Mouse (Mus musculus) megakaryocyte-erythroid progenitor cell, adult 5-6 weeks (primary cell): ENCODE data around the gene Wbp2. TPM values are rescaled to one million over a fixed set of nuclear protein-coding genes. Genes with fewer than 3 reads are reported as not detected.
A peak's percentile ranks its signal among the peaks of the same experiment; 100 is the strongest.

ENCODE experiments used
- ATAC-seq: replicated peaks from 2 replicates; pipeline ENCODE4 v1.8.0; 2016; ENCODE audit warnings: mild to moderate bottlenecking, inconsistent platforms; ENCODE audit not compliant: severe bottlenecking, poor library complexity, low FRiP score, low TSS enrichment
- total RNA-seq, 2 experiments: library from RNA; stranded (forward) in 1 of 2; stranded (reverse) in 1 of 2; fragments of 200-1000, 215-1000 nt in 1 of 2; fragments of >200 nt in 1 of 2; fragmentation: Nextera tagmentation in 1 of 2; gene quantifications; 2 replicates each; pipeline ENCODE4 v1.2.3; 2014 to 2017

Wbp2 gene
- total RNA-seq, 2 experiments from 2014 or later = 23.9 to 94.8 TPM

DNA sequence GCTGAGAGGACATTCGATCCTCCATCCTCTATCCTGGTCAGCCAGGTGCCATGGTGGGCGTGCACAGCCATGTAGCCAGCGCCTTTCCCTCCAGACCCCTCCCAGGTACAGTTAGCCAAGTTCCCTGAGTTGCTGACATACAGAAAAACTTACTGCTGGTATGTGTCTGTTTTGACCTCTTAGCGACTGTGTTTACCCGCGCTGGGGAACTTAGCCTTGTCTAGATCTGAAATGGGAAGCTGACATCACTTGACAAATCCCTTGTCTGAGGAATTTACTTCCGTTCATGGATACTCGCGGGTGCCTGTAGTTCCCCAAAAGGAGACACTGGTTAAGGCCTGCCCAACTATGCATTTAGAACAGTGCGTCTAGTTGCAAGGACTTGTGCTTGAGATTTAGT, 23.7 kb upstream of the Wbp2 start:
- ATAC-seq = no peak

DNA sequence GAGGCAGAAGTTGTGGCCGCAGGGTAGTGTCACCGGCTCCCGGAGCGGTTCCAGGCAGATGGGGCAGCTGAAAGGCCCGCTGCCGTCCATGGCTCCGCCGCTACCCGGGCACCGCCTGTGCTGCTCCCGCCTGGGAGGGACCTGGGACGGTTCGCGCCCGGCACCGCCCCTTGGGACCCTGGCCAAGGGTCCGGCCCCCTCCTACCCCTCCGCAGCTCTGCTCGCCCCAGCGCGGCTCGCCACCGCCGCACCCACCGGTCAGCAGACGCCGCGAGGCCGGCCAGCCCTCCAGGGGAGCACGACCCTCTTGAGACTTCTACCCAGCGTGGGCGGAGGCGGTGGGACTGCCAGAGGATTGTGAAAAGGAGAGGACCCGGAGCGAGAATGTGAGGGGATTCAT, 23.3 kb upstream of the Wbp2 start:
- ATAC-seq = no peak

DNA sequence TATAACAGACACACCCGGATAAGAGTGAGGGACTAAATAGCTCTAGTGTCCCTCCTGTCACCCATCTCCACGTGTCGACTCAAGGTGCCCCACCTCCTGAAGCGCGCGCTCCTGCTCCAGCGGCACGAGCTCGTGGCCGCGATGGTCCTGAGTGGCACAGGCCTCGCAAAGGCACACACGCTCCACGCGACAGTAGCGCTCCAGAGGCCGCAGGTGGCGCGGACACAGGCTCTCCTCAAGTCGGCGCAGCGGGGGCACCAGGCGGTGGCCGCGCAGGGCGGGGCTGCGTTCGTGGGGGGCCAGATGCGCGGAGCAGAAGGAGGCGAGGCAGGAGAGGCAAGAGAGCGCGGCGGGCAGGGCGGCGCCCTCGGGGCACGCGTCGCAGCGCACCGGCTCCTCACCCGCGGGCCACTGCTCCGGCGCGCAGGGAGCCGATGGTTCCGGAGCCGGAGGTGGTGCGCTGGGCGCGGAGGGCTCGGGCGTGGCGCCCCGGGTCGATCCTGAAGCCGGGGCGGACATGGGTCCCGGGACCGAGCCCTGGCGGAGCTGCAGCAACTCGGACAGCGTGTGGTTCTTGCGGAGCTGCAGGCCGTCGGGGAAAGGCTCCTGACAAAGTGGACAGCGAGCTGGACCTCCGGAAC, 22.8 kb upstream of the Wbp2 start:
- peak; percentile 38 for ATAC-seq

DNA sequence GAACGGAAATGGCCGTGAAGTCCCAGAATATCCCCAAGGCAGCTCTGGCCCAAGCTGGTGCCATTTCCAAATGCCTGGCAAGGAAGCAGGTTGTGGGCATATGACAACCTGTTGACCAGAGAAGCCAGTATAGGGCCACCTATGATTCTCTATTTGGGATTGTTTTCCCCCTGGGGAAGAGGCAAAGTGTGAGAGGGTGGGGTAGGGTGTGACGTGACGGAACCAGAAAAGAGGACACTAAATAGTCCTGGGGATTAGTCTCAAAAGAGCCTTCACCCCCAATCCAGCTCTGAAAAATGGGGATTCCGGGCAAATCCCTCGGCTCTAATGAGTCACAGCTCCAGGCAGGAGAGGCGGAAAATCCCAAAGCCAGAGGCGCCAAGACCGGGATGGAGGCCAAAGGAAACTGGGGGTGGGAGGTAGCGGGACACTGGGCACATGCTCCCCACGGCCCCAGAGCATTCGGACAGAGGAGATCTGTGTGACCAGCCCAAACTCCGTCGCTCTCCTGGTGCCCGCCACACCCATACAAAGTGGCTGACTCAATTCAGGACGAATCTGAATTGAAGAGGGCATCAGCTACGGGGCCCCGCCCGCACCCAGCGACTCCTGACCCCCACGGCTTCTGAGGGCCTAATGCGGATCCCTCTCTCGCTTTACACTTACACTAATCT, 21.8 kb upstream of the Wbp2 start:
- ATAC-seq = no peak

DNA sequence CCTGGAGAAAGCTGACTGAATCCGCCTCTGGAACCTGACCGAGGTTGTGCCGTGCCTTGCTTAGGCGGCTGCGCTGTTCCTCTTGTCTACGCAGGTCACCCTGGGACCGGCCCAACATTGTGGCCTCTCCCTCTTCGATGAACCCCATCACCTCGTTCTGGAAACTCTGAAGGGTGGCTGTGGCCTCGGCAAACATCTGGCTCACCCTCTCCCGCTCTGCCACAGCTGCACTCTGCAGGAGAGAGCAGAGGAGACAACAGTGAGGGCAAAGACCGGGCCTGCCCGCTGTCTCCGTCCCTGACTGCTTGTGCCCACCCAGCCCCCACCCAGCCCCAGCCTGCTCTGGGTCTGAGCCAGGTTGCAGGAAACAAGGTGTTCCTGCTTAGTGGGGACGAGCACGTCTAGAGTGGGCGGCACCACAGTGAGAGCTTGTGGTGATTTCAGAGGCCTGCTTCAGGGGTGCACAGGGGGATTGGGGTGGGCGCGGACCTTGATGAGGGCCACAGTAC, 21.0 kb upstream of the Wbp2 start:
- no peak for ATAC-seq

DNA sequence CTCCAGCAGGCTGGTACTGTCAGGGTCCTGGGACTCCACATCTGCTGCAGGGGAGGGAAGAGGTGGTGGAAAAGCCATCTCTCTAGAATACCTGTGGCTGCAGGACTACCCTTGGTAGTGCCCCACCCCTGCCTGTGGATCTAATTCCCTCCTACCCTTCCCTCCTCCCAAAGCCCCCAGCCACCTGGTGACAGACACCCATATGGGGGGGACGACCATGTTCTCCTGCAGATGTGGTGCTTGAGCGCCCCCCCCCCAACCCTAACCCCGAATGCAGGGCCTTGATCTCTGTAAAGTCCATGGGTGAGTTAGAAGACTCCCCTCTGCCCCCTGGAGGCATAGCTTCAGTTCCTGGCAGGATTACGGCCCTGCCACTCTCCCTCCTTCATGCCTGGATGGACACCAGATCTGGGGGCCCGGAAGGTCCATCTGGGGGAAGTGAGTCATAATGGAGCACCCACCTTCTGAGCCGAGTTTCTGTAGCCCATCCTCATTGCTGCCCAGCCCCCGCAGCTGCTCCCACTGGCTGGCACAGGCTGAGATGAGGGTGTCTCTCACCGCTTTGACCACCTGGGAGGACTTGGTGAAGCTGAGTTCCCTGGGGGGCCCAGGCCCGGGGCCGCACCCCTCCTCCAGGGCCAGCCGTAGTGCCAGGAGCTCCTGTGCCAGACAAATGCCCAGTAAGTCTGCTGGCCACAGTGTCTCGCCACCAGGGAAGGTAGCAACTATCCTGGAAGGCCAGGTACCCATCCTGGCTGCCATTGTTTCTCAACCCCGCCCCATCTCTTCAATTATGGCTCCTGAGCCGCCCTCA, 20.4 kb upstream of the Wbp2 start:
- ATAC-seq = no peak

DNA sequence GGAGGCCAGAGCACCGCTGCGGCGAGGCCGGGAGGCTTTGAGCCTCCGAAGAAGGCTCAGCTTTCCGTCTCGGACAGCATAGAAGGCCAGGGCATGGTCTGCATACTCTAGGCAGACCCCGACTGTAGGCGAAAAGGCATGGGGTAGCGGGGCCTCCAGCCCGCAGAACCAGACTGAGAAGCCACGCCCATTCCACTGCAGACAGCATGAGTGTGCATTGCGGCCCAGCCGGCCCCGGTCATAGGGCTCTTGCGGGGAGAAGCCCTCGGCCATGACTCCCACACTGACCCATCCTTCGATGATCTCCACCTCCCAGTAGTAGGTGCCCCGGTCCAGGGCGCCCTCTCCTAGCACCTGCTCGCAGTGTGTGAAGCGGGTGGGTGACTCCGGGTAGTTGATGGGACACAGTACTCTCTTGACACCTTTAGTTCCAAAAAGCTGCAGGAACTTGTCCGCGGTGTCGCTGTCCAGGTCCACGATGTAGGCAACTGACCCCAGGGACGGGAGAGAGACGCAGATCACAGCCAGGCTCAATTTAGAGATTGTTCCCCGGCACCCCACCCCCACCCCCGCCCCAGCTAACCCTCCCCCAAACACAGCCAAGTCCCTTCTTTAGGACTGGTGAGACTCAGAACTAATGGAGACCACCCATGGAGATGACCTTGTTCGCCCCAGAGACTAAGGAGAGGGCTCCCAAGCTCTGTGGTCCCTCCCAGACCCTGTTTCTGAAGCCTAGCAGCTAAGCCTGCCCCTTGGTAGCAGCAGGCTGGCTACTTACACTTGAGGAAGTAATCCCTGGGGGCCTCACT, 19.6 kb upstream of the Wbp2 start:
- ATAC-seq = no peak

DNA sequence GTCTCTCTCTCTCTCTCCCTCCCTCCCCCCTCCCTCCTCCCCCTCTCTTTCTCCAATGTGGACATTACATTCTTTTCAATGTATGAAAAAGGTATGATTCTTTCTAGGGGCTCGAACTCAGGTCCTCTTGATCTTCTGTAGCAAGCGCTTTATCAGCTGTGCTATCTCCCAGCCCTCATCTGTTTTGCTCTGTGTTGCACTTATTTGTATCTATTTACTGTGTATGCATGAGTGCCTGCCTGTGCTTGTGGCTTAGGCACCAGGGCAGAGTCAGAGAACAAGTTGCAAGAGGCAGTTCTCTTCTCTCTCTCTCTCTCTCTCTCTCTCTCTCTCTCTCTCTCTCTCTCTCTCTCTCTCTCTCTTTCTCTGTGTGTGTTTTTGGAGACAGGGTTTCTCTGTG, 18.3 kb upstream of the Wbp2 start:
- no peak for ATAC-seq

DNA sequence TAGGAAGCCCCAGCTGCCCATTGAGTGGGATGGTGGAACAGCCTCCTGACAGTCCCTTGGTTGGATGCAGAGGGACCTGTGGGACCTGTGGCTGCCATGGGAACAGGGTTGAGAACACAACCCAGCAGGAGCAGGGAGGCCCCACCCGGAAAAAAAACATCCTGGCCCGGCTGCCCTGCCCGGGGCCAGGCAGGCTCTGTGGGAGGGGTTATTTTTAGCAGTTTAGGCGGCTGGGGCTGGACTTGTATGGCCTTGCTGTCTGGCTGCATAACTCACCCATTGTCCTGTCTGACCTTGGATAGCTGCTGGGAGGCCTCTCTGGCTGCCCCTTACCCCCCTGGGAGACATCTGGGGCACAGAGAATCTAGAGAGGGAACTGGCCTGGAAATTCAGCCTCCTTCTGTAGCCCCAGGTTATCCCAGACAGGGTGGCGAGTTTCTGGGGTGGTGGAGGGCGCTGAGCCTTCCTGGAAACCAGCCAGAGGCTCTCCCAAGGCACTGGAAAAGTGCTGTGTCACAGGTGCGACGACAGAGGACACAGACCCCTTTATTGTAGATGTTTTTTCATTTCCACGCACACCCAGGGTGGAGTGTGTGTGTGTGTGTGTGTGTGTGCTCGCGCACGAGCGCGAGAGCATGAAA, 17.3 kb upstream of the Wbp2 start:
- ATAC-seq = 0 out of 2 replicates have a peak, but pooled peaks have one; percentile 22

DNA sequence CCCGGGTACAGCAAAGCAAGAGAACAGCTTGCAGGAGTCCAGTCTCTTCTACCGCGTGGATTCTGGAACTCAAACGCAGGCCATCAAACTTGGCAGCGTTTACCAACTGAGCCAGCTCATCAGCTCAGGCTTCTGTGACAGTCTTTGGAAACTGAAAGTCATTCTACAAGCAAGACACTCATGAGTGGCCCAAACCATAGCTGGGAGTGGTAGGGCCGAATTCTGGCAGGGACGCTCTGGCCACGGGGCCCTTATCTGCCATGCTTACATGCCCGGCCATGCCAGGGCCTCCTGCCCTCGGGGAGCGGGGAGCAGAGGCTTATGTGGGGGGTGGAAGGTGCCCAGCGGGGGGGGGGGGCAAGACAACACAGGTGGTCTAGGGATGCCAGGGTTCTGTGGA, 16.8 kb upstream of the Wbp2 start:
- ATAC-seq = no peak

DNA sequence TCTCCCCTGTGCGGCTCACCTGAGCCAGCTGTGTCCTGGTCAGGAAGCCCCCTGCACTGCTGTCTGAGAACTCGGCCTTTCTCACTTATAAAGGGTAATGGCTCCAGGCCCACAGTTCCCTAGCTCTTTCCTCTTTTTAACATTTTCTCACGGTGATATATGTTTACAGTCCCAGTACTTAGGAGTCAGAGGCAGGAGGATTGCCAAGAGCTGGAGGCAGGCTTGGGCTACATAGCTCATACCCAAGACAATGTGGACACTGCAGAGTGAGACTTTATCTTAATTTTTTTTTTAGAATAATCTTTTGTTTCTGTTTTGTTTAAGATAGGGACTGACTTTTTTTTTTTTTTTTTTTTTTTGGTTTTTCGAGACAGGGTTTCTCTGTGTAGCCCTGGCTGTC, 15.7 kb upstream of the Wbp2 start:
- no peak for ATAC-seq

DNA sequence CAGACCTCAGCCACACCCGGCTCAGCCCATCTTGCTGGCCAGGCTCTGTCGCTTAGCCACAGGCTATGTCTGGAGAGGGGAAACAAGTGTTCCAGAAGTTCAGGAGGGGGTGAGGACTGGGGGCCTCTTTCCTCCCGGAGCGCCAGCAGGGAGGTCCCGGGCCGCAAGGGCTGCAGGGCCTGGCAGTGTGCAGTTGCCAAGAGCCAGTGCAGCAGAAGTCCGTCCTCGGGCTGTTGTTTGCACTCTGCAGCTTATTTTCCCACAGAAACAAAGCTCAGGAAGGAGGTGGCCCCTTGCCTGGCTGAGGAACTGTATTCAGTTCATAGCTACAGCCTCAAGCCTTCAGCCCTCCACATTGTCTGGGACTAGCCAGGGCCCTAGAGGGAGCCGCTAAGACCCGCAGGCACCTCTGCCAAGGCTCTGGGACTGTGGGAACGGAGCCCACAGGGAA, 15.2 kb upstream of the Wbp2 start:
- ATAC-seq = no peak

DNA sequence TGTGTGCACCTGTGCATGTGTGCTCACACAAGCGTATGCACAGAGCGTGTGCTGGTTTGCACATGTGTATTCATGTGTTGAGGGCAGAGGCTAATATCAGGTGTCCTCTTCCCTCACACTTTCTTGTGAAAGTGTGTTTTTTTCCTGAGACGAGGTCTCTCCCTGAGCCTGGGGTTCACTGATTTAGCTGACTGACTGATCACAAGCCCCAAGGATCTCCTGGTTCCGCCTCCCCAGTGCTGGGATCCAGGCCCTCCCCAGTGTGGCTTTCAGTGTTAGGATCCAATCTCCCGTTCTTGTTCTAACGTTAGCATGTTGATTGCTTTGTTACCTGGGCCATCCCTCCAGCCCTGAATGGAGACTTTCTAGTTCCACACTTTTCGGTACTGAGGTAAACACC, 14.0 kb upstream of the Wbp2 start:
- ATAC-seq = no peak

DNA sequence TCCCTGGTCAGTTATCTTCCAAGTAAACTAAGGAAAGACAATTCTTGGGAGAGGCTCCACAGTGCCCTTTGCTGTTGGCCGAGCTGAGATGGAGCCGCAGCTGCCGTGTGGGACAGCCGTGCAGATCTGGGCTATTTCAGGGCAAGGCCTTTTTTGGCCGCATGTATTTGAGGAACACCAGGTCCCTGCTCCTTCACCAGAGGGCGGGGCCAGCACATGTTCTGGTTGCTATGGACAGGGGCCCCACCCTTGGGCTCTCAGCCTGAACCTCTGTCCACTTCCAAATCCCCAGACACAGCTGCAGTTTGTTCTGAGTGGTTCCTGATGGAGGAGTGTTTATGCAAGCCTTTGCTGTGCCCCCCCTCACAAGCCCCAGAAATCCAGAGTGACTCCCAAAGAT, 13.6 kb upstream of the Wbp2 start:
- ATAC-seq = no peak

DNA sequence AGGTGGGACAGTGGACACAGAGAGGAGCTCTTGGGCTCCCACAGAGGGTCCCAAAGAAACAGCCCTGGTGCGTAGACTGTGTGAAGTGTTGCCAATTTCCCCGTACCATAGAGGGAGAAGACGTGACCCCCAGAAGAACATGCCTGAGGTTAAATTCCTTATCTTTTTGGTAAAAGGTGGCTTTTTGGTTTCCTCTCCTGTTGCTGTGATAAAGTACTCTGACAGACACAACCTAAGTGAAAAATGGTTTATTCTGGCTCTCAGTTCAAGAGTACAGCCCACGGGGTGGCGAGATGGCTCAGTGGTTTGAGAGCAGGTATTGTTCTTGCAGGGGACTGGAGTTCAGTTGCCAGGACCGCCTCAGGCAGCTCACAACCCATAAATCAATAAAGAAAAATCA, 12.7 kb upstream of the Wbp2 start:
- ATAC-seq = no peak

DNA sequence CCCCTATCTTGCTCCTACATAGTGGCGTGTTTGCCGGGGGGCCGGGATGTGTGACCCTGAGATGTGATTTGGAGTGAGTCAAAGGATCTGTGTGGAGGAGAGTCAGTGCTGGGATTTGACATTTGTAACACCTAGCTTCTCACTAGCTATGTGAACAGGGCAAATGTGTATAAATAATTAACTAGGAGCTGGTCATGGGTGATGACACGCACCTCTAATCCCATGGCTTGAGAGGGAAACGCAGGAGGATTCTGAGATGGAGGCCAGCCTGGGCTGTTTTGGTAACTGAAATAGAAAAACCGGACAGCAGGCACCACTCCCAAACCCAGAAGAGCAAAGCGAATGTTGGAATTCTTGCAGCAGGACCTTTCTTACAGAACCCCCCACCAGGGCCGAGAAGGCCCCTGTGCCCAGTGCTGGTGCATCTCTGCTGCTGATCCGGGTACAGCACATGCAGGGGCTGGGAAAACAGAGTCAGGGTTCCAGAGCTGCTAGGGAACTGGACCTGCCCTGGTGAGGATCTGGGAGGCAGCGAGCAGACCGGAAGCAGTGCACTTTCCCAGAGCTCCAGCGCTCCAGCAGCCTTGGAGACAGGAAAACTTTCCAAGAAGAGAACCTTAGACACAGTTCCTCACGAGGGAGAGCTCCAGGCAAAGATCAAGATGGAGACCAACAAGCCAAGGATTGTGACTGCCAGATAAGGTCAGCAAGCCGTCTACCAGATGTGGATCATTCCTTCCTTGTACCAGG, 12.1 kb upstream of the Wbp2 start:
- no peak for ATAC-seq

DNA sequence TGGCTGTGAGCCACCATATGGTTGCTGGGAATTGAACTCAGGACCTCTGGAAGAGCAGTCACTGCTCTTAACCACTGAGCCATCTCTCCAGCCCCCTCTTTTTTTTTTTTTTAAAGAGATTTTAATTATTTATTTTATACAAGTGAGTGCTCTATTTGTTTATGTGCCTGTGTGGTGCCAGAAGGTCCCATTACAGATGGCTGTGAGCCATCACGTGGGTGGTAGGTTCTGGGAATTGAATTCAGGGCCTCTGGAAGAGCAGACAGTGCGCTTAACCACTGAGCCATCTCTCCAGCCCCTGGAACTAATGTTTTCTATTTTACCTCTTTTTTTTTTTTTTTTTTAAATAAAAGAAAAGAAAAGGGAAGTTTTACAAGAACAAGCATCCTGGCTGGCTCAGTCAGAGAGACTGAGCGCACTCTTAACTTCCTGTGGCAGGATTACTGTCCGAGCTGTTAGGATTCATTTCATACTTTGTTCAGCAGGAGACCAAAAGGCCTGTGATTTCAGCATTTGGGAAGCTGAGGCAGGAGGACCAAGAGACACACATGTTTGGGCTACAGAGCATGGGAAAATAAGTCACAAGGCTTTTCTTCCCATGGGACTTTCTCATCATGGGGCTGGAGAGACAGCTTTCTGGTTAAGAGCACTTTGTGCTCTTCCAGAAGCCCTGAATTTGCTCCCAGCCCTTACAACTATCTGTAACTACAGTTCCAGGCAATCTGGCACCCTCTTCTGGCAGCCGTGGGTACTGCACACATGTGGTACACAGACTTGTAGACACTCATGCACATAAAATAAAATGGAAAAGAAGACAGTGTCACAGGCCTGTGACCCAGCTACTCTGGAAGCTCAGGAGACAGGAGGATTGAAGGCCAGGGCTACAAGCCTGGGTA, 9.7 kb upstream of the Wbp2 start:
- no peak for ATAC-seq

DNA sequence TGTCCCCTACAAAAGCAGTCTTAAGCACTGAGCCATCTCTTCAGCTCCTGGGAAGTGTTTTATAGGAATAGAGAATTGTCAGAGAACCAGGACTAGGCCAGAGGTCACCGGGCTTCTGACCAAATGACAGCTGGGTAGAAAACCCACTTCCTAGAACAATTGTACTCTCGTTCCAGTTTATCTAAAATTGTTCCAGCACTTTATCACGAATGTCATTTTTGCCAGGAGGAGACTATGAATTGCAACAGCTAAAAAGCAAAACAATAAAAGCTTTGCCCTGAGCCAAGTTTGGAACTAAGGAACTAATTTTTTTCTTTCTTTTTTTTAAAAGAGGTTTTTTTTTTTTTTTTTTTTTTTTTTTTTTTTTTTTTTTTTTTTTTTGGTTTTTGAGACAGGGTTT, 8.8 kb upstream of the Wbp2 start:
- ATAC-seq = no peak
